Mouse (Mus musculus): Measurements from ENCODE around the gene Faap20. TPM values are rescaled to one million over a fixed set of nuclear protein-coding genes. Genes with fewer than 3 reads are reported as not detected.

Gene Faap20
- total and polyA plus RNA-seq, 3 experiments: 18.6 to 34.4 TPM; not detected in 1

DNA sequence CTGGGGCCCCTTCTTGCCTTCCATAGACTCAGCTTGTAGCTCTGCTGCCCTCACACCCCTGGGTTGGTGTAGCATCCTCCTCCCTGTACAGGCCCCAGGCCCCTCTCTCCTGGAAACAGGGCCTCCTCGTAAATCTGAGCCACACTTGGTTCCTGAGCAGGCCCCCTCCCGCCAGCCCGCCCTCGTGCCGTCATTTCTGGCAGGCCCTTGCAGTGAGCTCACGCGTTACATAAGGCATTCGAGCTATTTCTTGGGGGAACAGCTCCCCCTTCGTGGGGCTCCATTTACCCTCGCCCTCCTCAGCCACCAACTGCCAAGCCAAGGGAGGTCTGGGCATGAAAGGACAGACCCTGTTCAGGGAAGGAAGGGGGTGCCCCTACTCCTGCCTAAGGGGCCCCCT, 15.7 kb upstream of the Faap20 start:
- DNase-seq (ENCODE audit: low read depth, low spot score): no peak
- Histone ChIP-seq H3K27ac (ENCODE audit: control insufficient read depth, low read depth, low read length) (no peak overlapping the region), H3K27me3 (ENCODE audit: control insufficient read depth in 1 of 2, insufficient read depth in 2 of 2, low read length in 2 of 2) (peaks cover 3 to 6% of the 10 kb centered on the region in 2 experiments), H3K4me1 (ENCODE audit: control insufficient read depth in 1 of 2, insufficient read depth in 2 of 2, low read length in 2 of 2) (0 out of 4 replicates have a peak, but pooled peaks cover 0 to 10% of the 10 kb centered on the region in 2 experiments), H3K4me3 (ENCODE audit: control insufficient read depth in 1 of 2, insufficient read depth in 1 of 2, low read depth in 2 of 2, low read length in 2 of 2) (no peak overlapping the region), H3K9me3 (replicated peaks; ENCODE audit: insufficient read depth, low read length) (no peaks in the 10 kb centered on the region), H3K36me3 (ENCODE audit: control insufficient read depth in 1 of 2, insufficient read depth in 2 of 2, low read length in 2 of 2) (peaks cover 0 to 2% of the 10 kb centered on the region in 2 experiments; a peak in 1 of 4 replicates), H3K79me2 (ENCODE audit: control insufficient read depth, insufficient read depth, low read length, poor library complexity) (no peaks in the 10 kb centered on the region), H3K9ac (ENCODE audit: control insufficient read depth, low read depth, low read length, poor library complexity, severe bottlenecking) (no peak overlapping the region)
- TF ChIP-seq MAZ (IDR thresholded peaks at IDR 0.05; ENCODE audit: low read depth, low read length) (no peak), TCF12 (IDR thresholded peaks at IDR 0.05; ENCODE audit: low read depth, low read length) (no peak), GATA1 (IDR thresholded peaks at IDR 0.05; ENCODE audit: low read depth, low read length) (no peak), TAL1 (IDR thresholded peaks at IDR 0.05; ENCODE audit: low read length) (no peak), EP300 (IDR thresholded peaks at IDR 0.05; ENCODE audit: low read depth in 1 of 2, low read length in 2 of 2) (no peak), ETS1 (IDR thresholded peaks at IDR 0.05; ENCODE audit: low read depth, low read length) (no peak)

DNA sequence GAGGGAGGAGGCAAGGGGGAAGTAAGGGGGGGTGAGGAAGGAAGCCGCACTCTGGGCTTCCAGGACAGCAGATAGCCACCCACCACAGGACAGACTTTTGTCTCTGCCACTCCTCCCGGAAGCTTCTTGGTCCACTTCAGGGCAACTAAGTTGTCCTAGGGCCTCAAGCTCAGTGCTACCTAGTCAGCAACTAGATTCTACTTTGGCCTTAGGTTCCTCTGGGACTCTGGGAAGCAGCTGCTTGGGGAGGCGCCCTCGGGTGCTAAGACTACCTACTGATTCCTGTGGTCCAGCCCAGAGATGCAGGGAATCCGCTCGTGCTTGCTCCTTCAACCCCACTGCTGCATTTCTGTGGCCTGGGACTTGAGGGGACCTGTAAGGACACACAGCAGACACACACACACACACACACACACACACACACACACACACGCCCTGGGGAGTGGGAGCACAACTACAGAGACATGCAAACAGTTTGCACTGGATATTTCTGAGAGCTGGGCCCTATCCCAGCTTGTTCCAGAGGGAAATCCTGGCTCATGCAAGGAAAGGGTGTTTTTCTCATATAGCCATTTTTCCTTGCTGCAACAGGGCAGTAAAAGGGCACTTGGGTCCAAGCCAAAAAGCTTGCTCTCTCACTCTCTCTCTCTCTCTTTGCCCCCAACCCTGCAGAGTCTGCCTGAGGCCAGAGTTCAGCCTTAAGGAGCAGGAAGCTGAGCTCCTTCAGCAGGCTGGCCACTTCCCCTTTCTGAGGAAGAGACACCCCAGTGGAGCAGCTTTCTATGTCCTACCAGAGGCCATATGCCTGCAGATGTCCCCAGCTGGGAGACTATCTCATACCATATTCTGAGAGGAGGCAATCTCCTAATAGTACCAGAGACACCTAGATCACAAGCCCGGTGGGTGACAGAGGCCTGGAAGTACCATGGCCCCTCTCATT, 15.0 kb upstream of the Faap20 start:
- DNase-seq (ENCODE audit: low read depth, low spot score): peak; percentile 82
- H3K79me2 ChIP-seq (ENCODE audit: control insufficient read depth, insufficient read depth, low read length, poor library complexity): no peaks in the 10 kb centered on the region
- H3K36me3 ChIP-seq (ENCODE audit: control insufficient read depth in 1 of 2, insufficient read depth in 2 of 2, low read length in 2 of 2): peaks cover 0 to 2% of the 10 kb centered on the region in 2 experiments; a peak in 1 of 4 replicates
- H3K27ac ChIP-seq (ENCODE audit: control insufficient read depth, low read depth, low read length): peak overlapping the region; percentile 52; the same call in 1 of the 2 replicates
- no peaks in the 10 kb centered on the region for H3K9me3 ChIP-seq (replicated peaks; ENCODE audit: insufficient read depth, low read length)
- H3K27me3 ChIP-seq (ENCODE audit: control insufficient read depth in 1 of 2, insufficient read depth in 2 of 2, low read length in 2 of 2): peaks cover 1 to 6% of the 10 kb centered on the region in 2 experiments
- 0 out of 2 replicates have a peak, but pooled peaks have one; percentile 34 for TF ChIP-seq ELF1 (IDR thresholded peaks at IDR 0.05; ENCODE audit: low read depth, low read length)
- no peak for TF ChIP-seq GATA1 (IDR thresholded peaks at IDR 0.05; ENCODE audit: low read depth, low read length)
- TF ChIP-seq USF2 (IDR thresholded peaks at IDR 0.05; ENCODE audit: borderline replicate concordance in 1 of 2, insufficient read depth in 1 of 2, low read depth in 1 of 2, low read length in 2 of 2): no peak
- TF ChIP-seq USF1 (IDR thresholded peaks at IDR 0.05; ENCODE audit: low read depth, low read length): no peak
- TF ChIP-seq MXI1 (IDR thresholded peaks at IDR 0.05; ENCODE audit: low read depth, low read length): no peak
- 0 out of 4 replicates have a peak, but pooled peaks cover 0 to 10% of the 10 kb centered on the region in 2 experiments for H3K4me1 ChIP-seq (ENCODE audit: control insufficient read depth in 1 of 2, insufficient read depth in 2 of 2, low read length in 2 of 2)
- peak overlapping the region; percentile 45 for H3K9ac ChIP-seq (ENCODE audit: control insufficient read depth, low read depth, low read length, poor library complexity, severe bottlenecking)
- H3K4me3 ChIP-seq (ENCODE audit: control insufficient read depth in 1 of 2, insufficient read depth in 1 of 2, low read depth in 2 of 2, low read length in 2 of 2): peak overlapping the region in 1 of 2 experiments; percentile 2; a peak in 1 of 4 replicates

Measured in MEL (cell line).